In the genomic region with DNA sequence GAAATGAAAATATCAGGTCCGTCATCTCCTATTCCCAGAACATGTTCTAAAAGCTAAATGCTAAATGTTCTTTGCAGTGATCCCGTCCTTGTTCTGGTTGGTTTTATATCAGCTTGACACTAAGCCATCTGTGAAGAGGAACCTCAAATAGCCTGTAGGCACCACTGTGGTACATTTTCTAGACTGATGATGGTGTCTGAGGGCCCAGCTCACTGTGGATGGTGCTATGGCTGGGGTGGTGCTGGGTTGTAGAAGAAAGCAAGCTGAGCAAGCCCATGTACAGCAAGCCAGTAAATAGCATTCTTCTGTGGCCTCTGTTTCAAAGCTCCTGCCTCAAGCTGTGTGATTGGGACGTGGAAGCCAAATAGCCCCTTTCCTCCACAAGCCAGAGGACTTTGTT, we compare ENCODE assay signal across 11 mouse cellular contexts. TPM values are rescaled to one million over a fixed set of nuclear protein-coding genes. Genes with fewer than 3 reads are reported as not detected.
DNase-seq lines count a peak whose midpoint lies in the region; ATAC-seq and TF ChIP-seq lines count a peak whose summit lies in the region.
"Had no signal": no experiment of that assay in that cellular context is flagged by ENCODE, and none has a peak within 500 bp of the region (broad histone marks: within the 10 kb centered on the region; RNA-seq: fewer than 3 reads in every experiment).

No protein-coding gene starts in this region.

- no peak overlapping the region; the same call in 1 of the 2 replicates for H3K27ac ChIP-seq in hindbrain, embryonic 13.5 days
- no peak overlapping the region for H3K27ac ChIP-seq in hindbrain, embryonic 10.5 days
- no peak overlapping the region for H3K27ac ChIP-seq in embryonic facial prominence, embryonic 10.5 days (replicated peaks)
- peak overlapping the region; percentile 39; the same call in 1 of the 2 replicates for H3K27ac ChIP-seq in forebrain, embryonic 15.5 days (replicated peaks)
- no peak overlapping the region for H3K27ac ChIP-seq in liver, embryonic 14.5 days

- WGBS in hindbrain, embryonic 13.5 days, result 81% methylated on average over 3 of the region's 3 CpGs
- WGBS in hindbrain, embryonic 10.5 days, result 77% methylated on average over 3 of the region's 3 CpGs
- WGBS in embryonic facial prominence, embryonic 10.5 days, result 78% methylated on average over 3 of the region's 3 CpGs
- 77% methylated on average over 3 of the region's 3 CpGs for WGBS in forebrain, embryonic 15.5 days
- 71% methylated on average over 3 of the region's 3 CpGs for WGBS in liver, embryonic 14.5 days (ENCODE audit: insufficient replicate concordance)

- peak overlapping the region; percentile 36 for H3K4me3 ChIP-seq in hindbrain, embryonic 13.5 days
- H3K4me3 ChIP-seq in hindbrain, embryonic 10.5 days, result no peak overlapping the region
- peak overlapping the region; percentile 44; the same call in 1 of the 2 replicates for H3K4me3 ChIP-seq in embryonic facial prominence, embryonic 10.5 days
- H3K4me3 ChIP-seq in forebrain, embryonic 15.5 days, result peak overlapping the region; percentile 40; the same call in 1 of the 2 replicates
- H3K4me3 ChIP-seq in liver, embryonic 14.5 days (ENCODE audit: insufficient read depth in 1 of 2, low read depth in 2 of 2, low read length in 2 of 2), result no peak overlapping the region

- TF ChIP-seq CTCF in liver, embryonic 14.5 days (IDR thresholded peaks at IDR 0.05; ENCODE audit: low read depth), result no peak

- 0 out of 2 replicates have a peak, but pooled peaks cover 7% of the 10 kb centered on the region for H3K27me3 ChIP-seq in hindbrain, embryonic 13.5 days
- H3K27me3 ChIP-seq in hindbrain, embryonic 10.5 days (ENCODE audit: insufficient read depth, poor library complexity, severe bottlenecking), result peaks cover 14% of the 10 kb centered on the region
- peaks cover 11% of the 10 kb centered on the region for H3K27me3 ChIP-seq in embryonic facial prominence, embryonic 10.5 days (replicated peaks; ENCODE audit: low read depth, poor library complexity, severe bottlenecking)
- H3K27me3 ChIP-seq in forebrain, embryonic 15.5 days, result no peaks in the 10 kb centered on the region
- H3K27me3 ChIP-seq in liver, embryonic 14.5 days (ENCODE audit: control insufficient read depth, insufficient read depth, low read length), result peaks cover 4% of the 10 kb centered on the region

- peaks cover 6% of the 10 kb centered on the region; the same call in 1 of the 2 replicates for H3K4me1 ChIP-seq in hindbrain, embryonic 13.5 days (replicated peaks)
- no peaks in the 10 kb centered on the region for H3K4me1 ChIP-seq in hindbrain, embryonic 10.5 days (replicated peaks)
- peaks cover 4% of the 10 kb centered on the region; the same call in 1 of the 2 replicates for H3K4me1 ChIP-seq in embryonic facial prominence, embryonic 10.5 days
- 0 out of 2 replicates have a peak, but pooled peaks cover 5% of the 10 kb centered on the region for H3K4me1 ChIP-seq in forebrain, embryonic 15.5 days
- 0 out of 4 replicates have a peak, but pooled peaks cover 0 to 4% of the 10 kb centered on the region in 2 experiments for H3K4me1 ChIP-seq in liver, embryonic 14.5 days (replicated peaks; ENCODE audit: control insufficient read depth in 2 of 2, insufficient read depth in 2 of 2, low read length in 1 of 2)

- peak; percentile 34; the same call in 1 of the 2 replicates for ATAC-seq in hindbrain, embryonic 13.5 days (ENCODE audit: low FRiP score)
- no peak; the same call in 1 of the 2 replicates for ATAC-seq in forebrain, embryonic 15.5 days (replicated peaks)
- ATAC-seq in liver, embryonic 14.5 days (ENCODE audit: insufficient read depth), result no peak

- H3K9me3 ChIP-seq in hindbrain, embryonic 13.5 days, result no peaks in the 10 kb centered on the region
- peaks cover 8% of the 10 kb centered on the region; the same call in 1 of the 2 replicates for H3K9me3 ChIP-seq in hindbrain, embryonic 10.5 days
- no peaks in the 10 kb centered on the region for H3K9me3 ChIP-seq in embryonic facial prominence, embryonic 10.5 days
- no peaks in the 10 kb centered on the region for H3K9me3 ChIP-seq in forebrain, embryonic 15.5 days
- H3K9me3 ChIP-seq in liver, embryonic 14.5 days (ENCODE audit: control insufficient read depth, low read length), result no peaks in the 10 kb centered on the region

- no peak overlapping the region for H3K9ac ChIP-seq in hindbrain, embryonic 13.5 days
- H3K9ac ChIP-seq in forebrain, embryonic 15.5 days (replicated peaks), result no peak overlapping the region
- no peak overlapping the region for H3K9ac ChIP-seq in liver, embryonic 14.5 days (replicated peaks)

- H3K36me3 ChIP-seq in hindbrain, embryonic 13.5 days, result no peaks in the 10 kb centered on the region
- no peaks in the 10 kb centered on the region for H3K36me3 ChIP-seq in hindbrain, embryonic 10.5 days
- no peaks in the 10 kb centered on the region for H3K36me3 ChIP-seq in embryonic facial prominence, embryonic 10.5 days (replicated peaks)
- no peaks in the 10 kb centered on the region for H3K36me3 ChIP-seq in forebrain, embryonic 15.5 days
- H3K36me3 ChIP-seq in liver, embryonic 14.5 days (replicated peaks; ENCODE audit: control insufficient read depth, insufficient read depth, low read depth), result no peaks in the 10 kb centered on the region

- TF ChIP-seq EP300 in liver, embryonic 14.5 days (IDR thresholded peaks at IDR 0.05; ENCODE audit: low read depth), result no peak

- no peak for DNase-seq in hindbrain, embryonic 10.5 days (ENCODE audit: low spot score)
- DNase-seq in embryonic facial prominence, embryonic 10.5 days (ENCODE audit: low spot score), result no peak
- no peak for DNase-seq in liver, embryonic 14.5 days (ENCODE audit: low read depth in 3 of 3, low spot score in 3 of 3)
- no peak for DNase-seq in MN1 (ENCODE audit: low spot score)
- DNase-seq in adrenal gland, postnatal 4 days (ENCODE audit: low spot score in 2 of 2), result no peak
- no peak for DNase-seq in adrenal gland, postnatal 25 days

- H3K4me2 ChIP-seq in hindbrain, embryonic 13.5 days, result peak overlapping the region; percentile 50; the same call in 1 of the 2 replicates
- H3K4me2 ChIP-seq in forebrain, embryonic 15.5 days (replicated peaks), result peak overlapping the region; percentile 39; the same call in 1 of the 2 replicates
- H3K4me2 ChIP-seq in liver, embryonic 14.5 days (ENCODE audit: low read depth), result peak overlapping the region; percentile 38

RNA-seq across cellular contexts. Expression of gene Oaz3, which starts 13.3 kb away (rescaled TPM):
- polyA plus RNA-seq in hindbrain, embryonic 13.5 days (2015; fragmentation: Nextera tagmentation; extraction: Ambion mirVana), result 1.0 and 1.5 TPM in 2 replicates
- polyA plus RNA-seq in hindbrain, embryonic 10.5 days (2016; fragmentation: Nextera tagmentation; extraction: Ambion mirVana), result 0.26 and 0.98 TPM in 2 replicates
- polyA plus RNA-seq in embryonic facial prominence, embryonic 10.5 days (2016; fragmentation: Nextera tagmentation; extraction: Ambion mirVana), result 0.56 and 0.60 TPM in 2 replicates
- 1.6 and 1.7 TPM in 2 replicates for polyA plus RNA-seq in forebrain, embryonic 15.5 days (2015; fragmentation: Nextera tagmentation; extraction: Ambion mirVana)
- 0.02 TPM in 1 of 2 replicates, not detected in the other for polyA plus RNA-seq in liver, embryonic 14.5 days (2012; rRNA removed)
- not detected in 2 replicates for polyA plus RNA-seq in liver, embryonic 14.5 days (2014; fragmentation: Nextera tagmentation; extraction: Ambion mirVana)
- total RNA-seq in adrenal gland, postnatal 4 days (2021), result not detected
- total RNA-seq in adrenal gland, postnatal 25 days (2021), result not detected in 2 replicates
- total RNA-seq: common myeloid progenitor, adult 5-6 weeks; heart, postnatal 36 days had no signal
- polyA plus RNA-seq: spleen, adult 2 months had no signal

RNA-seq across cellular contexts. Expression of gene Mrpl9, which starts 13.9 kb away (rescaled TPM):
- 58.8 and 62.2 TPM in 2 replicates for polyA plus RNA-seq in hindbrain, embryonic 13.5 days (2015; fragmentation: Nextera tagmentation; extraction: Ambion mirVana)
- 71.3 and 73.4 TPM in 2 replicates for polyA plus RNA-seq in hindbrain, embryonic 10.5 days (2016; fragmentation: Nextera tagmentation; extraction: Ambion mirVana)
- 68.5 and 71.4 TPM in 2 replicates for polyA plus RNA-seq in embryonic facial prominence, embryonic 10.5 days (2016; fragmentation: Nextera tagmentation; extraction: Ambion mirVana)
- polyA plus RNA-seq in forebrain, embryonic 15.5 days (2015; fragmentation: Nextera tagmentation; extraction: Ambion mirVana), result 61.7 and 62.7 TPM in 2 replicates
- 22.7 and 35.1 TPM in 2 replicates for polyA plus RNA-seq in liver, embryonic 14.5 days (2012; rRNA removed)
- polyA plus RNA-seq in liver, embryonic 14.5 days (2014; fragmentation: Nextera tagmentation; extraction: Ambion mirVana), result 33.3 and 35.2 TPM in 2 replicates
- 10 to 100 TPM; 75.0 to 75.3 TPM for total RNA-seq in adrenal gland, postnatal 4 days (2021)
- total RNA-seq in adrenal gland, postnatal 25 days (2021), result 69.6 and 71.6 TPM in 2 replicates

RNA-seq across cellular contexts. Expression of gene Celf3, which starts 21.0 kb away (rescaled TPM):
- polyA plus RNA-seq in hindbrain, embryonic 13.5 days (2015; fragmentation: Nextera tagmentation; extraction: Ambion mirVana), result 294 and 312 TPM in 2 replicates
- polyA plus RNA-seq in hindbrain, embryonic 10.5 days (2016; fragmentation: Nextera tagmentation; extraction: Ambion mirVana), result 69.3 and 136 TPM in 2 replicates
- polyA plus RNA-seq in embryonic facial prominence, embryonic 10.5 days (2016; fragmentation: Nextera tagmentation; extraction: Ambion mirVana), result 25.4 and 28.7 TPM in 2 replicates
- 331 and 337 TPM in 2 replicates for polyA plus RNA-seq in forebrain, embryonic 15.5 days (2015; fragmentation: Nextera tagmentation; extraction: Ambion mirVana)
- 0.07 and 0.79 TPM in 2 replicates for polyA plus RNA-seq in liver, embryonic 14.5 days (2012; rRNA removed)
- polyA plus RNA-seq in liver, embryonic 14.5 days (2014; fragmentation: Nextera tagmentation; extraction: Ambion mirVana), result not detected in 2 replicates
- 10 to 100 TPM; 50.3 to 56.4 TPM for total RNA-seq in adrenal gland, postnatal 4 days (2021)
- 17.7 and 28.0 TPM in 2 replicates for total RNA-seq in adrenal gland, postnatal 25 days (2021)
- total RNA-seq: common myeloid progenitor, adult 5-6 weeks had no signal
- polyA plus RNA-seq: spleen, adult 2 months had no signal

RNA-seq across cellular contexts. Expression of gene Riiad1, which starts 23.1 kb away (rescaled TPM):
- polyA plus RNA-seq in hindbrain, embryonic 13.5 days (2015; fragmentation: Nextera tagmentation; extraction: Ambion mirVana), result 25.0 and 27.1 TPM in 2 replicates
- 6.5 and 19.3 TPM in 2 replicates for polyA plus RNA-seq in hindbrain, embryonic 10.5 days (2016; fragmentation: Nextera tagmentation; extraction: Ambion mirVana)
- polyA plus RNA-seq in embryonic facial prominence, embryonic 10.5 days (2016; fragmentation: Nextera tagmentation; extraction: Ambion mirVana), result 1.8 and 3.2 TPM in 2 replicates
- polyA plus RNA-seq in forebrain, embryonic 15.5 days (2015; fragmentation: Nextera tagmentation; extraction: Ambion mirVana), result 14.1 and 18.0 TPM in 2 replicates
- polyA plus RNA-seq in liver, embryonic 14.5 days (2012; rRNA removed), result not detected in 2 replicates
- not detected in 2 replicates for polyA plus RNA-seq in liver, embryonic 14.5 days (2014; fragmentation: Nextera tagmentation; extraction: Ambion mirVana)
- total RNA-seq in adrenal gland, postnatal 4 days (2021), result 1 to 10 TPM; 7.1 to 7.4 TPM
- total RNA-seq in adrenal gland, postnatal 25 days (2021), result 2.2 and 4.0 TPM in 2 replicates
- total RNA-seq: common myeloid progenitor, adult 5-6 weeks had no signal

RNA-seq across cellular contexts. Expression of gene Tdrkh, which starts 44.0 kb away (rescaled TPM):
- polyA plus RNA-seq in hindbrain, embryonic 13.5 days (2015; fragmentation: Nextera tagmentation; extraction: Ambion mirVana), result 58.8 and 59.7 TPM in 2 replicates
- polyA plus RNA-seq in hindbrain, embryonic 10.5 days (2016; fragmentation: Nextera tagmentation; extraction: Ambion mirVana), result 39.6 and 46.1 TPM in 2 replicates
- polyA plus RNA-seq in embryonic facial prominence, embryonic 10.5 days (2016; fragmentation: Nextera tagmentation; extraction: Ambion mirVana), result 14.2 and 16.5 TPM in 2 replicates
- 65.3 and 65.9 TPM in 2 replicates for polyA plus RNA-seq in forebrain, embryonic 15.5 days (2015; fragmentation: Nextera tagmentation; extraction: Ambion mirVana)
- 1.0 and 3.0 TPM in 2 replicates for polyA plus RNA-seq in liver, embryonic 14.5 days (2012; rRNA removed)
- polyA plus RNA-seq in liver, embryonic 14.5 days (2014; fragmentation: Nextera tagmentation; extraction: Ambion mirVana), result 8.6 and 9.0 TPM in 2 replicates
- 10 to 100 TPM; 10.5 to 15.1 TPM for total RNA-seq in adrenal gland, postnatal 4 days (2021)
- 8.2 and 10.6 TPM in 2 replicates for total RNA-seq in adrenal gland, postnatal 25 days (2021)

Comparison
In these comparisons a context has a peak if more than half of its experiments do, and no peak if none do; other contexts are left out.
1. H3K4me3 ChIP-seq: peak in hindbrain, embryonic 13.5 days (single experiment), embryonic facial prominence, embryonic 10.5 days (single experiment) and forebrain, embryonic 15.5 days (single experiment); none in hindbrain, embryonic 10.5 days (single experiment) and liver, embryonic 14.5 days (0 of 2).
2. RNA of gene Celf3, which starts 21.0 kb away (polyA plus RNA-seq): 331 to 337 TPM in forebrain, embryonic 15.5 days, 294 to 312 TPM in hindbrain, embryonic 13.5 days, 69.3 to 136 TPM in hindbrain, embryonic 10.5 days and 25.4 to 28.7 TPM in embryonic facial prominence, embryonic 10.5 days; 0.07 to 0.79 TPM in liver, embryonic 14.5 days; every median in the first group is over 10 times any median in the second.
3. Peak in every context shown above with its lines, with median percentiles within 50 percentile points of each other: H3K4me2 ChIP-seq.